Mouse (Mus musculus): ENCODE measurements around the gene Gbf1. TPM values are rescaled to one million over a fixed set of nuclear protein-coding genes. Genes with fewer than 3 reads are reported as not detected.
A peak's percentile ranks its signal among the peaks of the same experiment; 100 is the strongest.

Gene Gbf1
- polyA plus RNA-seq, 1 experiment = 51.5 TPM

GRCm38 (mm10) chr19:46296938-46297337 lies 144.6 kb downstream of the Gbf1 start:
- H3K4me3 ChIP-seq (ENCODE audit: low read depth, low read length) = no peak overlapping the region
- no peak overlapping the region for H3K27ac ChIP-seq (ENCODE audit: insufficient read depth, low read length)
- H3K36me3 ChIP-seq (ENCODE audit: control insufficient read depth, insufficient read depth, low read length, poor library complexity, severe bottlenecking) = no peaks in the 10 kb centered on the region
- H3K9ac ChIP-seq (ENCODE audit: low read depth, poor library complexity, severe bottlenecking) = no peak overlapping the region
- H3K27me3 ChIP-seq (ENCODE audit: control insufficient read depth, insufficient read depth, low read length, poor library complexity, severe bottlenecking) = no peaks in the 10 kb centered on the region; the same call in none of the 2 replicates
- TF ChIP-seq POLR2A (IDR thresholded peaks at IDR 0.05; ENCODE audit: insufficient read depth, low read length) (no peak), EP300 (IDR thresholded peaks at IDR 0.05; ENCODE audit: insufficient read depth, low read depth, low read length) (no peak), CTCF (IDR thresholded peaks at IDR 0.05; ENCODE audit: low read depth, low read length) (no peak)
- no peaks in the 10 kb centered on the region for H3K4me1 ChIP-seq (ENCODE audit: control insufficient read depth, insufficient read depth, low read length)
- H3K9me3 ChIP-seq (replicated peaks; ENCODE audit: control insufficient read depth, insufficient read depth, low read length, poor library complexity, severe bottlenecking) = no peaks in the 10 kb centered on the region

- Histone ChIP-seq H3K4me3 (ENCODE audit: low read depth, low read length) (no peak overlapping the region), H3K27ac (ENCODE audit: insufficient read depth, low read length) (no peak overlapping the region), H3K27me3 (ENCODE audit: control insufficient read depth, insufficient read depth, low read length, poor library complexity, severe bottlenecking) (no peaks in the 10 kb centered on the region; the same call in 1 of the 2 replicates), H3K9me3 (replicated peaks; ENCODE audit: control insufficient read depth, insufficient read depth, low read length, poor library complexity, severe bottlenecking) (no peaks in the 10 kb centered on the region), H3K4me1 (ENCODE audit: control insufficient read depth, insufficient read depth, low read length) (no peaks in the 10 kb centered on the region), H3K9ac (ENCODE audit: low read depth, poor library complexity, severe bottlenecking) (no peak overlapping the region), H3K36me3 (ENCODE audit: control insufficient read depth, insufficient read depth, low read length, poor library complexity, severe bottlenecking) (no peaks in the 10 kb centered on the region)
- no peak for TF ChIP-seq POLR2A (IDR thresholded peaks at IDR 0.05; ENCODE audit: insufficient read depth, low read length)
- TF ChIP-seq CTCF (IDR thresholded peaks at IDR 0.05; ENCODE audit: low read depth, low read length) = no peak
- TF ChIP-seq EP300 (IDR thresholded peaks at IDR 0.05; ENCODE audit: insufficient read depth, low read depth, low read length) = no peak
Measured at GRCm38 (mm10) chr19:46300294-46301045, 148.2 kb downstream of the Gbf1 start.

- Histone ChIP-seq H3K27me3 (ENCODE audit: control insufficient read depth, insufficient read depth, low read length, poor library complexity, severe bottlenecking) (no peaks in the 10 kb centered on the region), H3K36me3 (ENCODE audit: control insufficient read depth, insufficient read depth, low read length, poor library complexity, severe bottlenecking) (no peaks in the 10 kb centered on the region), H3K4me1 (ENCODE audit: control insufficient read depth, insufficient read depth, low read length) (no peaks in the 10 kb centered on the region), H3K9ac (ENCODE audit: low read depth, poor library complexity, severe bottlenecking) (no peak overlapping the region), H3K27ac (ENCODE audit: insufficient read depth, low read length) (no peak overlapping the region), H3K4me3 (ENCODE audit: low read depth, low read length) (no peak overlapping the region), H3K9me3 (replicated peaks; ENCODE audit: control insufficient read depth, insufficient read depth, low read length, poor library complexity, severe bottlenecking) (no peaks in the 10 kb centered on the region)
- TF ChIP-seq CTCF (IDR thresholded peaks at IDR 0.05; ENCODE audit: low read depth, low read length) = no peak
- TF ChIP-seq POLR2A (IDR thresholded peaks at IDR 0.05; ENCODE audit: insufficient read depth, low read length) = no peak
- no peak for TF ChIP-seq EP300 (IDR thresholded peaks at IDR 0.05; ENCODE audit: insufficient read depth, low read depth, low read length)
Measured at GRCm38 (mm10) chr19:46302551-46302950, 150.2 kb downstream of the Gbf1 start.

GRCm38 (mm10) chr19:46303251-46304215 lies 151.2 kb downstream of the Gbf1 start:
- Histone ChIP-seq H3K9ac (ENCODE audit: low read depth, poor library complexity, severe bottlenecking) (no peak overlapping the region), H3K27ac (ENCODE audit: insufficient read depth, low read length) (no peak overlapping the region), H3K36me3 (ENCODE audit: control insufficient read depth, insufficient read depth, low read length, poor library complexity, severe bottlenecking) (no peaks in the 10 kb centered on the region), H3K4me1 (ENCODE audit: control insufficient read depth, insufficient read depth, low read length) (no peaks in the 10 kb centered on the region), H3K9me3 (replicated peaks; ENCODE audit: control insufficient read depth, insufficient read depth, low read length, poor library complexity, severe bottlenecking) (no peaks in the 10 kb centered on the region), H3K27me3 (ENCODE audit: control insufficient read depth, insufficient read depth, low read length, poor library complexity, severe bottlenecking) (no peaks in the 10 kb centered on the region), H3K4me3 (ENCODE audit: low read depth, low read length) (no peak overlapping the region)
- no peak for TF ChIP-seq CTCF (IDR thresholded peaks at IDR 0.05; ENCODE audit: low read depth, low read length)
- TF ChIP-seq POLR2A (IDR thresholded peaks at IDR 0.05; ENCODE audit: insufficient read depth, low read length) = no peak
- TF ChIP-seq EP300 (IDR thresholded peaks at IDR 0.05; ENCODE audit: insufficient read depth, low read depth, low read length) = no peak

GRCm38 (mm10) chr19:46304216-46304841 lies 152.0 kb downstream of the Gbf1 start, which contains the start of gene Nfkb2:
Gene Nfkb2 (plus strand): TSS chr19:46304320.
- H3K9ac ChIP-seq (ENCODE audit: low read depth, poor library complexity, severe bottlenecking) = peak within 1 kb of the TSS; percentile 57
- no peaks in the 10 kb centered on the region for H3K9me3 ChIP-seq (replicated peaks; ENCODE audit: control insufficient read depth, insufficient read depth, low read length, poor library complexity, severe bottlenecking)
- H3K36me3 ChIP-seq (ENCODE audit: control insufficient read depth, insufficient read depth, low read length, poor library complexity, severe bottlenecking) = no peaks in the 10 kb centered on the region
- no peaks in the 10 kb centered on the region for H3K27me3 ChIP-seq (ENCODE audit: control insufficient read depth, insufficient read depth, low read length, poor library complexity, severe bottlenecking)
- no peak for TF ChIP-seq EP300 (IDR thresholded peaks at IDR 0.05; ENCODE audit: insufficient read depth, low read depth, low read length)
- no peak for TF ChIP-seq POLR2A (IDR thresholded peaks at IDR 0.05; ENCODE audit: insufficient read depth, low read length)
- TF ChIP-seq CTCF (IDR thresholded peaks at IDR 0.05; ENCODE audit: low read depth, low read length) = peak; percentile 87
- no peaks in the 10 kb centered on the region for H3K4me1 ChIP-seq (ENCODE audit: control insufficient read depth, insufficient read depth, low read length)
- no peak within 1 kb of the TSS for H3K27ac ChIP-seq (ENCODE audit: insufficient read depth, low read length)
- peak within 1 kb of the TSS; percentile 94 for H3K4me3 ChIP-seq (ENCODE audit: low read depth, low read length)

All from ES-Bruce4 (cell line).